Mouse (Mus musculus) hindbrain, embryonic 12.5 days (tissue): ENCODE measurements around the gene Vrk2. TPM values are rescaled to one million over a fixed set of nuclear protein-coding genes. Genes with fewer than 3 reads are reported as not detected.

Source experiments
- ATAC-seq: fragments of 200-750 bp; cut with Nextera tagmentation; 2 replicates; pipeline ENCODE4 v1.8.0; 2017; ENCODE audit warnings: moderate TSS enrichment; ENCODE audit not compliant: low FRiP score
- H3K27ac ChIP-seq: fragments of 300-500 bp; sonication (generic); 2 replicates; pipeline ENCODE4 v1.5.1; 2016; ENCODE audit warnings: mild to moderate bottlenecking
- H3K27me3 ChIP-seq: fragments of 300-500 bp; sonication (generic); 2 replicates; pipeline ENCODE4 v1.6.1; 2016; ENCODE audit warnings: mild to moderate bottlenecking
- H3K36me3 ChIP-seq: fragments of 300-500 bp; sonication (generic); 2 replicates; pipeline ENCODE4 v1.6.1; 2016; ENCODE audit warnings: mild to moderate bottlenecking
- H3K4me1 ChIP-seq: fragments of 300-500 bp; sonication (generic); 2 replicates; pipeline ENCODE4 v1.6.1; 2016
- H3K4me2 ChIP-seq: fragments of 300-500 bp; sonication (generic); replicated peaks from 2 replicates; pipeline ENCODE4 v1.6.1; 2016; ENCODE audit warnings: mild to moderate bottlenecking
- H3K4me3 ChIP-seq: fragments of 300-500 bp; sonication (generic); 2 replicates; pipeline ENCODE4 v1.5.1; 2016; ENCODE audit warnings: mild to moderate bottlenecking
- H3K9ac ChIP-seq: fragments of 300-500 bp; sonication (generic); 2 replicates; pipeline ENCODE4 v1.6.1; 2016; ENCODE audit warnings: mild to moderate bottlenecking, moderate library complexity
- H3K9me3 ChIP-seq: fragments of 300-500 bp; sonication (generic); replicated peaks from 2 replicates; pipeline ENCODE4 v1.6.1; 2016; ENCODE audit warnings: mild to moderate bottlenecking
- WGBS: fragments of 180-500 bp; shearing (Covaris S2); methylation state at CpG from one replicate; pipeline ENCODE4 v1.1.7; 2016; 5-methylcytosine and 5-hydroxymethylcytosine counted together
- polyA plus RNA-seq: library from polyadenylated mRNA; unstranded; fragments of >200 nt; fragmentation: Nextera tagmentation; extraction: Ambion mirVana; gene quantifications from 2 replicates; pipeline ENCODE4 v1.2.1, GENCODE M21; 2016

Vrk2 gene
- polyA plus RNA-seq, 1 experiment from 2014 or later = 11.1 TPM

GRCm38 (mm10) chr11:26597761-26598160 lies 4.0 kb upstream of the Vrk2 start:
- H3K4me2 ChIP-seq = no peak overlapping the region
- H3K27ac ChIP-seq = no peak overlapping the region
- no peak overlapping the region for H3K9ac ChIP-seq
- no peak overlapping the region for H3K4me3 ChIP-seq
- 85% methylated on average over 6 of the region's 6 CpGs for WGBS
- H3K9me3 ChIP-seq = no peaks in the 10 kb centered on the region
- H3K27me3 ChIP-seq = no peaks in the 10 kb centered on the region
- no peak for ATAC-seq
- H3K4me1 ChIP-seq = peaks cover under 1% of the 10 kb centered on the region; the same call in 1 of the 2 replicates
- H3K36me3 ChIP-seq = no peaks in the 10 kb centered on the region

GRCm38 (mm10) chr11:26597145-26597544 lies 3.3 kb upstream of the Vrk2 start:
- ATAC-seq = no peak
- H3K4me1 ChIP-seq = peaks cover 5% of the 10 kb centered on the region; the same call in 1 of the 2 replicates
- 86% methylated on average over 6 of the region's 6 CpGs for WGBS
- H3K4me2 ChIP-seq = no peak overlapping the region
- no peaks in the 10 kb centered on the region for H3K36me3 ChIP-seq
- no peak overlapping the region for H3K4me3 ChIP-seq
- H3K27ac ChIP-seq = no peak overlapping the region
- H3K9me3 ChIP-seq = no peaks in the 10 kb centered on the region
- H3K27me3 ChIP-seq = no peaks in the 10 kb centered on the region
- no peak overlapping the region for H3K9ac ChIP-seq

GRCm38 (mm10) chr11:26596186-26596585 lies 2.4 kb upstream of the Vrk2 start:
- Histone ChIP-seq H3K27ac (no peak overlapping the region), H3K9me3 (no peaks in the 10 kb centered on the region), H3K4me3 (no peak overlapping the region), H3K27me3 (no peaks in the 10 kb centered on the region), H3K4me2 (no peak overlapping the region), H3K9ac (no peak overlapping the region), H3K4me1 (peaks cover 5% of the 10 kb centered on the region; the same call in 1 of the 2 replicates), H3K36me3 (no peaks in the 10 kb centered on the region)
- ATAC-seq = no peak
- 94% methylated on average over 1 of the region's 1 CpGs for WGBS

- ATAC-seq = no peak
- peaks cover 5% of the 10 kb centered on the region; the same call in 1 of the 2 replicates for H3K4me1 ChIP-seq
- 100% methylated on average over 1 of the region's 1 CpGs for WGBS
Measured at GRCm38 (mm10) chr11:26594487-26594886, 688 bp upstream of the Vrk2 start.

GRCm38 (mm10) chr11:26592395-26593053 lies 1.3 kb downstream of the Vrk2 start:
- peaks cover 5% of the 10 kb centered on the region; the same call in 1 of the 2 replicates for H3K4me1 ChIP-seq
- 18% methylated on average over 6 of the region's 6 CpGs for WGBS

More at GRCm38 (mm10) chr11:26594487-26594886, 688 bp upstream of the Vrk2 start:
- H3K4me2 ChIP-seq = no peak overlapping the region
- no peaks in the 10 kb centered on the region for H3K27me3 ChIP-seq
- H3K9me3 ChIP-seq = no peaks in the 10 kb centered on the region
- H3K27ac ChIP-seq = no peak overlapping the region
- H3K9ac ChIP-seq = no peak overlapping the region
- H3K4me3 ChIP-seq = no peak overlapping the region
- H3K36me3 ChIP-seq = no peaks in the 10 kb centered on the region

GRCm38 (mm10) chr11:26587184-26587524 lies 6.6 kb downstream of the Vrk2 start:
- Histone ChIP-seq H3K4me2 (no peak overlapping the region), H3K36me3 (no peaks in the 10 kb centered on the region), H3K27me3 (no peaks in the 10 kb centered on the region), H3K4me3 (no peak overlapping the region), H3K27ac (no peak overlapping the region), H3K9ac (no peak overlapping the region), H3K4me1 (no peaks in the 10 kb centered on the region), H3K9me3 (no peaks in the 10 kb centered on the region)
- WGBS = 87% methylated on average over 1 of the region's 1 CpGs
- no peak for ATAC-seq

More at GRCm38 (mm10) chr11:26592395-26593053, 1.3 kb downstream of the Vrk2 start:
- ATAC-seq = no peak
- Histone ChIP-seq H3K27me3 (no peaks in the 10 kb centered on the region), H3K4me3 (peak overlapping the region; percentile 72), H3K9ac (peak overlapping the region; percentile 73), H3K36me3 (no peaks in the 10 kb centered on the region), H3K27ac (no peak overlapping the region), H3K4me2 (peak overlapping the region; percentile 84), H3K9me3 (no peaks in the 10 kb centered on the region)

GRCm38 (mm10) chr11:26586367-26587183 lies 7.2 kb downstream of the Vrk2 start:
- Histone ChIP-seq H3K4me3 (no peak overlapping the region), H3K4me1 (no peaks in the 10 kb centered on the region), H3K9ac (no peak overlapping the region), H3K4me2 (no peak overlapping the region), H3K27ac (no peak overlapping the region), H3K36me3 (no peaks in the 10 kb centered on the region), H3K9me3 (no peaks in the 10 kb centered on the region), H3K27me3 (no peaks in the 10 kb centered on the region)
- no peak for ATAC-seq
- WGBS = 77% methylated on average over 6 of the region's 6 CpGs

GRCm38 (mm10) chr11:26585409-26586366 lies 8.1 kb downstream of the Vrk2 start:
- WGBS = 85% methylated on average over 17 of the region's 17 CpGs
- Histone ChIP-seq H3K9ac (no peak overlapping the region), H3K27ac (no peak overlapping the region), H3K27me3 (no peaks in the 10 kb centered on the region), H3K36me3 (no peaks in the 10 kb centered on the region), H3K4me2 (no peak overlapping the region), H3K9me3 (no peaks in the 10 kb centered on the region), H3K4me3 (no peak overlapping the region), H3K4me1 (no peaks in the 10 kb centered on the region)
- no peak for ATAC-seq

- Histone ChIP-seq H3K9ac (no peak overlapping the region), H3K27me3 (no peaks in the 10 kb centered on the region), H3K4me3 (no peak overlapping the region), H3K9me3 (no peaks in the 10 kb centered on the region), H3K4me2 (no peak overlapping the region), H3K27ac (no peak overlapping the region), H3K36me3 (no peaks in the 10 kb centered on the region), H3K4me1 (no peaks in the 10 kb centered on the region)
- no peak for ATAC-seq
- 91% methylated on average over 3 of the region's 3 CpGs for WGBS
Measured at GRCm38 (mm10) chr11:26551551-26551950, 42.2 kb downstream of the Vrk2 start.

- peak; percentile 46; the same call in 1 of the 2 replicates for ATAC-seq
Measured at GRCm38 (mm10) chr11:26537816-26538215, 56.0 kb downstream of the Vrk2 start.

GRCm38 (mm10) chr11:26533828-26534119 lies 60.0 kb downstream of the Vrk2 start:
- no peak overlapping the region for H3K9ac ChIP-seq
- no peaks in the 10 kb centered on the region for H3K27me3 ChIP-seq
- H3K4me3 ChIP-seq = no peak overlapping the region
- no peaks in the 10 kb centered on the region for H3K36me3 ChIP-seq
- no peak overlapping the region for H3K4me2 ChIP-seq
- no peak overlapping the region for H3K27ac ChIP-seq
- no peak for ATAC-seq
- H3K9me3 ChIP-seq = no peaks in the 10 kb centered on the region
- H3K4me1 ChIP-seq = no peaks in the 10 kb centered on the region

More at GRCm38 (mm10) chr11:26537816-26538215, 56.0 kb downstream of the Vrk2 start:
- H3K4me3 ChIP-seq = no peak overlapping the region
- H3K4me2 ChIP-seq = no peak overlapping the region
- no peak overlapping the region for H3K27ac ChIP-seq
- 90% methylated on average over 5 of the region's 5 CpGs for WGBS
- H3K9me3 ChIP-seq = no peaks in the 10 kb centered on the region
- no peak overlapping the region for H3K9ac ChIP-seq
- H3K4me1 ChIP-seq = no peaks in the 10 kb centered on the region
- H3K27me3 ChIP-seq = no peaks in the 10 kb centered on the region
- H3K36me3 ChIP-seq = no peaks in the 10 kb centered on the region
